Mouse (Mus musculus) forebrain, embryonic 16.5 days (tissue): ENCODE results near the gene Rpap2. TPM values are rescaled to one million over a fixed set of nuclear protein-coding genes. Genes with fewer than 3 reads are reported as not detected.

Source experiments
- ATAC-seq: fragments of 200-750 bp; cut with Nextera tagmentation; 2 replicates; pipeline ENCODE4 v1.8.0; 2017; ENCODE audit warnings: mild to moderate bottlenecking, moderate library complexity
- H3K27ac ChIP-seq: fragments of 300-500 bp; sonication (generic); 2 replicates; pipeline ENCODE4 v1.5.1; 2014; ENCODE audit warnings: low read length, control low read depth
- H3K27me3 ChIP-seq: fragments of 300-500 bp; sonication (generic); replicated peaks from 2 replicates; pipeline ENCODE4 v1.6.1; 2014; ENCODE audit warnings: low read length; ENCODE audit not compliant: control insufficient read depth, insufficient read depth
- H3K36me3 ChIP-seq: fragments of 300-500 bp; sonication (generic); 2 replicates; pipeline ENCODE4 v1.6.1; 2014; ENCODE audit not compliant: control insufficient read depth, insufficient read depth
- H3K4me1 ChIP-seq: fragments of 300-500 bp; sonication (generic); replicated peaks from 2 replicates; pipeline ENCODE4 v1.6.1; 2014; ENCODE audit warnings: low read length; ENCODE audit not compliant: control insufficient read depth, insufficient read depth
- H3K4me2 ChIP-seq: fragments of 300-500 bp; sonication (generic); 2 replicates; pipeline ENCODE4 v1.6.1; 2014; ENCODE audit warnings: mild to moderate bottlenecking, low read length, control low read depth
- H3K4me3 ChIP-seq: fragments of 300-500 bp; sonication (generic); replicated peaks from 2 replicates; pipeline ENCODE4 v1.5.1; 2014; ENCODE audit warnings: mild to moderate bottlenecking, low read length, control low read depth
- H3K9ac ChIP-seq: fragments of 300-500 bp; sonication (generic); replicated peaks from 2 replicates; pipeline ENCODE4 v1.6.1; 2014; ENCODE audit warnings: low read depth, low read length, control low read depth
- H3K9me3 ChIP-seq: fragments of 300-500 bp; sonication (generic); 2 replicates; pipeline ENCODE4 v1.6.1; 2016; ENCODE audit warnings: low read length; ENCODE audit not compliant: control insufficient read depth
- WGBS: fragments of 180-500 bp; shearing (Covaris S2); extraction: QIAGEN DNeasy Blood & Tissue Kit; methylation state at CpG from one replicate; pipeline ENCODE4 v1.1.7; 2014; 5-methylcytosine and 5-hydroxymethylcytosine counted together
- polyA plus RNA-seq: library from polyadenylated mRNA; unstranded; fragments of >200 nt; fragmentation: Nextera tagmentation; extraction: Ambion mirVana; gene quantifications from 2 replicates; pipeline ENCODE4 v1.2.1, GENCODE M21; 2015

Rpap2 gene
- polyA plus RNA-seq, 1 experiment from 2014 or later = 22.2 TPM

DNA sequence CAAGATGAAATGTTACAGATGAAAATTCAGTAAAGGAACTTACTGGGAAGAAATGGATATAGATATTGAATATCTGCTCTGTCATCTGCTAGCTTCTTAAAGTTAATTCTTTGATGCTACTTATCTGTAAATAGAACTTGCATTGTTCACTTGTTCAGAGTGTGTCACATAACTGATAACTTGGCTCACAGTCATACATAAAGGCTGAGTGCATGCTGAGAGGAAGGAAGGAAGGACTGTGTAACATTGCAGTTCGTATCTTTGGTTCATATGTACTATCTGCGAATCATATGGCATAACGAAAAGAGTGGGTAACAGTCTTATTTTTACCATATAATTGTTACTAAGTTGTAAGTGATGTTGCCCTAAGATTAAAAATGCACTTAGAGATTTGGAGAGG lies 24.2 kb downstream of the Rpap2 start:
- WGBS = 95% methylated on average over 3 of the region's 3 CpGs
- no peaks in the 10 kb centered on the region for H3K27me3 ChIP-seq
- no peak overlapping the region for H3K27ac ChIP-seq
- peaks cover 8% of the 10 kb centered on the region for H3K36me3 ChIP-seq
- no peak overlapping the region for H3K9ac ChIP-seq
- H3K4me1 ChIP-seq = no peaks in the 10 kb centered on the region
- no peaks in the 10 kb centered on the region for H3K9me3 ChIP-seq
- no peak for ATAC-seq
- H3K4me3 ChIP-seq = no peak overlapping the region
- no peak overlapping the region for H3K4me2 ChIP-seq

DNA sequence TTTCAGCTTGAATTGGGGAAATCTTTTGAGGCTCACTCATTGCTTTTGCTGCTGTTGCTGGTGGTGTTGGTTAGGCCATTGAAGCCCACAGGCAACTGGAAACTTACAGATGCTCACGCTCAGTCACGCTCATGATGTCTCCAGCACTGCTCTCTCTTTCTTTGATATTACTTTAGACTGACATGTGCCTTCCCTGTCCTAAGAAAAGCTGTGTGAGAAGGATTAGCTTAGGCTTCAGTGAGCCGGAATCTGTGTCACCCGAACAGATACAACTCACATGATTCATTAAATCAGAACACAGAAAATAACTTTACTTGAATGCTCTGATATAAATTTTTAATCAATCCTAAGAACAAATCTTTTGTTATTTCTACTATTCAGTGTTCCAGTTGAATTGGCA lies 36.5 kb downstream of the Rpap2 start:
- 85% methylated on average over 4 of the region's 4 CpGs for WGBS
- Histone ChIP-seq H3K4me1 (no peaks in the 10 kb centered on the region), H3K27me3 (no peaks in the 10 kb centered on the region), H3K27ac (no peak overlapping the region), H3K9ac (no peak overlapping the region), H3K4me2 (no peak overlapping the region), H3K4me3 (no peak overlapping the region), H3K9me3 (no peaks in the 10 kb centered on the region), H3K36me3 (peaks cover 2% of the 10 kb centered on the region; the same call in 1 of the 2 replicates)
- ATAC-seq = no peak

GRCm38 (mm10) chr5:107637106-107637505 lies 39.9 kb downstream of the Rpap2 start:
- Histone ChIP-seq H3K4me2 (no peak overlapping the region), H3K4me3 (no peak overlapping the region), H3K36me3 (no peaks in the 10 kb centered on the region), H3K4me1 (no peaks in the 10 kb centered on the region), H3K9me3 (no peaks in the 10 kb centered on the region), H3K9ac (no peak overlapping the region), H3K27me3 (no peaks in the 10 kb centered on the region), H3K27ac (no peak overlapping the region)
- WGBS = 93% methylated on average over 1 of the region's 1 CpGs
- ATAC-seq = no peak

DNA sequence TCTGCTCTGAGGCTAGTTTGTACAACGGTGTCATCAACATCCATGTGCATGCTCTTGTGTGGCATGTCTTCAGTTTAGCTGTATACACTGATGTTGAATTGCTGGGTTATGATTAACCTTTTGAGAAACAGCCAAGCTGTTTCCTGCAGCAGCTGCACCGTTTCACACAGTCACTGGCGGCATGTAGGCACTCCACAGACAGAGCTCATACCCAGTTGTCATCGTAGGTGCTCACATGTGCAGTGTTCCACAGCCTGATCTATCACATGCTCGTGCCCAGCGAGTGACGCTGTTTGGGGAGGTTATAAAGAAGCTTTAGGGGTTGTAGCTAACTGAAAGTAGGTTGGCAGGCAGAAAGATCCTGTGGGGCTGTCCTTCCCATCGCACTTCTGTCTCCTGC lies 41.2 kb downstream of the Rpap2 start:
- Histone ChIP-seq H3K27ac (no peak overlapping the region), H3K9me3 (no peaks in the 10 kb centered on the region), H3K27me3 (no peaks in the 10 kb centered on the region), H3K9ac (no peak overlapping the region), H3K4me1 (no peaks in the 10 kb centered on the region), H3K4me2 (no peak overlapping the region), H3K36me3 (no peaks in the 10 kb centered on the region), H3K4me3 (no peak overlapping the region)
- 88% methylated on average over 8 of the region's 8 CpGs for WGBS
- no peak for ATAC-seq

DNA sequence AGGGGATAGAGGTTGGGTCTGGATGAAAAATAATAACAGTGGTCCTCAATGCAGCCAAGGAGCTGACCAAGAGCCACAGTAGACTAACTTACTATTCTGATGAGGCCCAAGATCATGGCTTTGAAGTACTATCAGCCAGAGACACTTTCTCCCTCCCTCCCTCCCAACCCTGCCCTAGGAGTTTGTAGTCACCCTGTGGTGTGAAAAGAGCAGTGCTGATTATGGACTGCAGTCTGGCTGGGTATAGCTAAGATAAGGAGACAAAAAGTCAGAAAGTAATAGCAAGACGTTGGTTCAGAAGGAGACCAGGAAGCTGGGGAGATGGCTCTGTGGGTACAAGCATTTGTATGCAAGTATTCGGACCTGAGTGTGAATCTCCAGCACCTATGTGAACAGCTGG lies 47.4 kb downstream of the Rpap2 start:
- Histone ChIP-seq H3K4me2 (no peak overlapping the region), H3K9me3 (no peaks in the 10 kb centered on the region), H3K36me3 (peaks cover 2% of the 10 kb centered on the region; the same call in 1 of the 2 replicates), H3K9ac (no peak overlapping the region), H3K27ac (no peak overlapping the region), H3K27me3 (no peaks in the 10 kb centered on the region), H3K4me1 (no peaks in the 10 kb centered on the region), H3K4me3 (no peak overlapping the region)
- WGBS = 81% methylated on average over 2 of the region's 2 CpGs
- ATAC-seq = no peak

DNA sequence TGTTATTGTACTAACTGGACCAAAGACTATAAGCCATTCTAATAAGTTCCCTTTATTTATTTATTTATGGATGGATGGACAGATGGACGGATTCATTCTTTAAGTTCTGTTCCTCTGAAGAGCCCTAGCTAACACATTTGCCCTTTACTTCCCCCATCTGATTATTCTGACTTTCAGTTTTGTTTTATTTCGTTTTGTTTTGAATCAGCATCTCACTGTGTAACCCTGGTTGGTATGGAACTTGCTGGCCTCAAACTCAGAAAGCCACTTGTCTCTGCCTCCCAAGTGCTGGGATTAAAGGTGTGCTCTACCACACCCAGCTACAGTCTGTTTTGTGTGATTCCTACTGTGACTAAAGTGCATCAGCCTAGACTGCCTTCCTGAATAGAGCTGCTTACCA lies 48.8 kb downstream of the Rpap2 start:
- H3K9ac ChIP-seq = no peak overlapping the region
- no peak overlapping the region for H3K4me3 ChIP-seq
- no peaks in the 10 kb centered on the region for H3K4me1 ChIP-seq
- no peaks in the 10 kb centered on the region for H3K9me3 ChIP-seq
- H3K4me2 ChIP-seq = no peak overlapping the region
- WGBS = 77% methylated on average over 2 of the region's 2 CpGs
- no peaks in the 10 kb centered on the region for H3K27me3 ChIP-seq
- no peak overlapping the region for H3K27ac ChIP-seq
- H3K36me3 ChIP-seq = peaks cover 2% of the 10 kb centered on the region; the same call in 1 of the 2 replicates
- ATAC-seq = no peak

DNA sequence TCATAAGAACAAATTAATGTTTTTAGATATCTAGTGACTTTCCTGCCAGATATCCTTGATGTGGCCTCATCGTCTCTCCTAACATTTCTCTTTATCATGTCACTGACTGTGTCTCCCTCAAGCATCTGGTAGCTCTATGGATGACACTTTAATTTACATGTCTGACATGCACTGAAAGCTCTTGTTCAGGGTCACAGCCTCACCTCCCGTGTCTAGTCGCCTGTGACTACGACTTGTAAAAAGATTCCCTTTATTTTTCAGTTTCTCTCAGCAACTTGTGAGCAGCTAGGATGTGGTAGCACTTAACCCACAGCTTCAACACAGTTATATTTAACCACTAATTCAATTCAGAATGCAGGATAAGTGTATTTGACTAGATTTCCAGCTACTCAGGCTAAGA lies 50.4 kb downstream of the Rpap2 start:
- Histone ChIP-seq H3K4me1 (no peaks in the 10 kb centered on the region), H3K9ac (no peak overlapping the region), H3K36me3 (peaks cover 2% of the 10 kb centered on the region; the same call in 1 of the 2 replicates), H3K4me2 (no peak overlapping the region), H3K27ac (no peak overlapping the region), H3K9me3 (no peaks in the 10 kb centered on the region), H3K4me3 (no peak overlapping the region), H3K27me3 (no peaks in the 10 kb centered on the region)
- 86% methylated on average over 4 of the region's 4 CpGs for WGBS
- ATAC-seq = no peak

- Histone ChIP-seq H3K9me3 (no peaks in the 10 kb centered on the region), H3K4me2 (no peak overlapping the region), H3K4me1 (no peaks in the 10 kb centered on the region), H3K4me3 (no peak overlapping the region), H3K9ac (no peak overlapping the region), H3K27me3 (no peaks in the 10 kb centered on the region), H3K27ac (no peak overlapping the region), H3K36me3 (peaks cover 2% of the 10 kb centered on the region; the same call in 1 of the 2 replicates)
- ATAC-seq = no peak
- 83% methylated on average over 5 of the region's 5 CpGs for WGBS
Observed at GRCm38 (mm10) chr5:107648552-107649125, 51.5 kb downstream of the Rpap2 start.

DNA sequence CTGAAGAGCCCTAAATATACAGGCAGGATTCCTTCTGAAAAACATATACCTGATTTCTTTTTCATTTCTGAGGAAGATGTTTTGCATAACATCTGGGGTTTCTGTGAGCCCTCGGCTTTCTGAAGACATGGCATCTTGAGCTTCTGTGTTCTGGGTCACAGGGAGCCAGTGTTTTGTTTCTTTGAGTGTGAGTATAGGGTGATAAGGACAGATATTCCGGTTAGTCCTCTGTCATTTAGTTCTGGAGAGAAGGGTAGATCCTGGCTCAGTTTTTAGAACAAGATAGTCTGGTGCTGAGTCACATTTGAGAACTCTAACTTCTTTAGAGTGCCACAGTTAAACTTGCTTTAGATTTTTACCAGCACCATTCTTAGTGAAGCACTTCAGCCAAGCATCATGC lies 52.5 kb downstream of the Rpap2 start:
- H3K27me3 ChIP-seq = no peaks in the 10 kb centered on the region
- H3K4me1 ChIP-seq = no peaks in the 10 kb centered on the region
- no peak overlapping the region for H3K4me2 ChIP-seq
- no peaks in the 10 kb centered on the region for H3K9me3 ChIP-seq
- ATAC-seq = no peak
- WGBS = 86% methylated on average over 2 of the region's 2 CpGs
- peaks cover 2% of the 10 kb centered on the region; the same call in 1 of the 2 replicates for H3K36me3 ChIP-seq
- H3K4me3 ChIP-seq = no peak overlapping the region
- no peak overlapping the region for H3K27ac ChIP-seq
- no peak overlapping the region for H3K9ac ChIP-seq

DNA sequence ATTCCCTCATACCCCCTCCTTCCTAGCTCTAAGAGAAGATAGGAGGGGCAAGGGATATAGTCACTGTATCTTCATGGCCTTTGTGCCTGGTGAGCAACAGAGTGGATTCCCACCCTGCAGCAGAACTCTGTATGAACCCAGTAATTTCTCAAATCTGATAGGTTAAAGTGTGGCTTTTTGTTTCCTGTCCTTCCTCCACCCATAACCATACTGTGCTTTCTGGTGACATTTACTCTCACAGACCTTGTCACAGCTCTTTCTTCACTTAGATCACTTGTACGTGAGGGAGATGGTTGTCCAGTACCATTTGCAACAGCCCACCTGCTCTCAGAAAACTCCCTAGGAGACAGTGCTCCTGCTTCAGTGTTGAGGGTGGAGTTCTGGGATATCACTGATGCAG lies 53.3 kb downstream of the Rpap2 start:
- Histone ChIP-seq H3K9ac (no peak overlapping the region), H3K4me1 (no peaks in the 10 kb centered on the region), H3K27me3 (no peaks in the 10 kb centered on the region), H3K9me3 (no peaks in the 10 kb centered on the region), H3K27ac (no peak overlapping the region), H3K4me2 (no peak overlapping the region), H3K36me3 (no peaks in the 10 kb centered on the region), H3K4me3 (no peak overlapping the region)
- WGBS = 97% methylated on average over 1 of the region's 1 CpGs
- no peak for ATAC-seq
